Mouse (Mus musculus): ENCODE results near the gene Fgd5.
"Not testable (repeated sequence)": the region's sequence is repeated elsewhere in the genome, so short reads cannot be mapped to it uniquely, and the experiment has no call there.

The Fgd5 gene

DNA sequence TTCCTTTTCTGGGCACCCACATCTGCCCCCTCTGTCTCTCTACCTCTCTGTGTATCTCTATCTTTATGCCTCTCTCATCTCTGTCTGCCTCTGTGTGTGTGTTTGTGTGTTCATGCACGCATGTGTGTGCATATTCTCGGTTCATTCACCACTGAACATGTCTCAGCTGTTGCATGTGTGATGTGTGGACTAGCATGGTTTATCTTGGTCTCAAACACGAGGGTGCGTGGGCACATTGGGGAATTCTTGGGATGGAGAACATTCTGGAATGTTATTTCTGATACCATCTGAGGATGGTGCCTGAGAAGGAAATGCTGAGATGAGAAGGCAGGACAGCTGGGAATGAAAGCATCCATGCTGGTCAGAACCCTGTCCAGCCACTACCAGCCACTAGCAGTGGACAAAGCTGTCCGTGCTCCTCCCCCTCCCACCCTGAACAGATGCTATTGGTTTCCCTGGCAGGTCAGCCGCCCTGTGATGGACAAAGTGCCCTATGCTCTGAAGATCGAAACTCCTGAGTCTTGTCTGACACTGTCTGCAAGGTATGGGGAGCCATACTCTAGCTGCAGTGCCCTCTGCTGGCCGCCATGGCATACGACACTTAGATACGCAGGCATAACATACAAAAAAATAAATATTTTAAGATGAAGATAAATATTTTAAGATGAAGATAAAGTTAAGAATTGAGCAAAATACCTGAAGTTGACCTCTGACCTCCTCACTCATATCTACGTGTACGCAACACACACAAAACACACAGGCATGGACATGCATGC is 87.2 kb downstream of the Fgd5 start:
- peak; percentile 35 for DNase-seq (ENCODE audit: low read depth, low spot score)

DNA sequence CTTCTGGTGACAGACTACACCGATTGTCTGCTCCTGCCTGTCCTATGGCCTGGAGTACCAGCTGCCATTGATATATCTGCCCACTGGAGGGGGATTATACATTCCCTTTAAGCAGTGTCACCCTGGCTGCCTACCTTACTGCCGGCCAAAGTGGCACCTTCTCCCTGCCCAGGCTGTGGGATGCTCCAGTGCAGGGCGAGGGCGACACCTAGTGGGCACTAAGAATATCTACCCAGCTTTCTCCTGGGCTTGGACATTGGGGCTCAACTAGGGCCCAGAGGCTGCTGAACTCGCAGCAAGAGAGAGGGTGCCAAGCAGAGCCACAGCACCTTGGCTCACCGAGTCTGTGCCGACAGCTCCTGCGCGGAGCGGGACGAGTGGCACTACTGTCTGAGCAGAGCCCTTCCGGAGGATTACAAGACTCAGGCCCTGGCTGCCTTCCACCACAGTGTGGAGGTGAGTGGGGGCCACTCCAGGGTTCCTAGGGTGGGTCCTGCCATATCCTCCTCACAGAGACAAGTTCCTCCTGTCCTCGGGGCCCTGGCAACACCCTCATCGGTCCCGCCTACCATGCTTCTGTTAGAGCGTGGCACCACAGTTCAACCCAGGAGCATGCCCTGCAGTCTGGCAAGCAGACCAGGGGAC is 88.6 kb downstream of the Fgd5 start:
- DNase-seq (ENCODE audit: low read depth, low spot score): peak; percentile 85

DNA sequence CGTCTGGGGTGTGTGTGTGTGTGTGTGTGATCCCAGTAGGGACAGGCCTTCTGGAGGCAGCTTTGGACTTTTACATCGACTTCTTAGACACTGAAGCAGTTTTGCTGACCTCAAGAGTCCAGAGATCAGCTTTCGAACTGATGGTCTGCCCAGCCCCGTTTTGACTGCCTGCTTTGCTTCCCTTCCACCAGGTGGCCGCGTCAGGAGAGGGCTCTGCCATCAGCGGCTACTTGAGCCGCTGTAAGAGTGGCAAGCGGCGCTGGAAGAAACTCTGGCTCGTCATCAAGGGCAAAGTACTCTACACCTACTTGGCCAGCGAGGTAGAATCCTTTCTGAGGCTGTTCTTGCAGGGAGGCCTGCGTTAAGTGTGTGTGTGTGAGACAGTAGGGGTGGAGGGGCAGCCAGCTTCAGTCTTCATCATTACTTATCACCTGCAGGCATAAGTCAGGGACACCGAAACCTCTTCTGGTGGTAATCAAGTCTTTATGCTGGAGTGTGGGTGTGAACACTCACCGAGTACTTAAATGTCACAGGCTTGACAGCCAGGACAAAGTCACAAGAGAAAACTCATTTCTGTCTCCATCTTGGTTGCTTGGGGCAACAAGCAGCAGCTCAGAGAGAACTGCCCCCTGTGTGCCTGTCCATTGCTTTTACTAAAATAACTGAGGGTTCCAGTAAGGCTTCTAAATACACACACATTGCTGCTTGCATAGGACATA is 92.6 kb downstream of the Fgd5 start:
- peak; percentile 12 for DNase-seq (ENCODE audit: low read depth, low spot score)

DNA sequence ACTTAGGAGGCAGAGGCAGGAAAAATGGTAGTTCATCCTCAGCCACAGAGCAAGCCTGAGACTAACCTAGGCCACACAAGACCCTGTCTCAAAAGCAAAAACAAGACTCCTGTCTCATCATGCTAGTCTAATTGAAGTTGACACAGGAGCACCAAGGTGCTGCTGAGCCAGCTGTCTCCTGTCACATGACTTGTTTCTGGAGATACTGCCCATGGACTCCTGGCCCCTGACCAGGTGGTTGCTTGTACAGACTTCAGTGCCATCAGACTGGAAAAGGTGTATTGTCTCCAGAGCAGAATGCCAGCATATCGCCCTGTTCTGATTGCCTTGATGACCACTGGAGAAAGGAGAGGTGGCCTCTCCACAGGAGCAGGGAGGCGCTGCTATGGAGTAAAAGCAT is 102.1 kb downstream of the Fgd5 start:
- no peak for DNase-seq (ENCODE audit: low read depth, low spot score)

DNA sequence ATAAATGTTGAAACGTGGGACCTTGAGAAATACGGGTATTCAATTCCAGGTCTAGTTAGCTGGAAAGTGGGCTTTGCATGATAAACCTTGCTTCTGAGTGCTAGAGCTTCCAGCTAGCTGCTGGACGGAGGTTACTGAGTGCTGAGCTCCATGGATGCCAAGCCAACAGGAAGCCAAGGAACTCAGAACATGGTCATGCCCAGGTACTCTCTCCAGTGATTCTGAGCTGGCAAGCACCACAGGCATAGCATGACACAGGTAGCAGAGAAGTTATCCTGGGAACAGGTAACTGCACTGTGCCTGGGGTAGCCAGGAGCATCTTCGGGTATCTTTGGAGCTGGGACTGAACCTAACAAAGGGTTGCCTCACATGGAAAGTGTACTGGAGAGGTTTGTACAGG is 104.1 kb downstream of the Fgd5 start:
- DNase-seq (ENCODE audit: low read depth, low spot score): no peak

DNA sequence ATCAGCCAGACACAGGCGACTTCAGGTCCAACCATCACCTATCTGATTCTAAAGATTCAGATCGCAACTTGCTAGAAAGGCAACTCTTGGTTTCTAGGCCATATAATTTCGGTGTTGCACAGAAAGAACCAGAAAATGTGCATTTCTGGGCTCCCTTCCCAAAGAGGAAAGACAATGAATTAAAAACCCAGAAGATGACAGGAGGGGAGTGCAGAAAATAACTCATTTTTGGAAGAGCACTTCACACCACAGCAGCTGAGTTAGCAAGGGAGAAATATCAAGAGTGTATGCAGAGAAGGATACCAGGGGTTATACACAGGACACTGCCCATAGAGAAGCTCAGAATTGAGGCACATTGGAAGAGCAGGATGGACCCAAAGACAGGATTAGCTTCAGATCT is 106.3 kb downstream of the Fgd5 start:
- no peak for DNase-seq (ENCODE audit: low read depth, low spot score)

DNA sequence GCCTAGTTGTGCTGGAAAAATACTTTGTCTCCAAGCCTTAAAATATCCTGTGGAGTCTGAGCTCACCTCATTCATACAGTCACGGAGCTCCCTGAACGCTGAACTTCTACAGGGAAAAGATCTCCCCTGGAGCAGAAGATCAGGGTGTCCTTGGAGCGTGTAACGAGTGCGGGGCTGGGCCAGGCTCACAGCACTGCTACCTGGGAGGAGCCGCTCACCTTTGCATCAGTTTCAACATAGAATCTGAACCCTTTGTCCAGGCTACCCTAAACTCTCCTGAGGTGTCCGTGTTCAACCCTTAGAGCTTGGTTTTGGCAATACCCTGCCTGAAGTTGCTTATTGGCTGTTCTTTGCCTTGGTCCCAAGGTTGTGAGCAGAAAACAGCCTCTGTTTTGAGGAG is 110.5 kb downstream of the Fgd5 start:
- not testable (repeated sequence) for DNase-seq (ENCODE audit: low read depth, low spot score)

DNA sequence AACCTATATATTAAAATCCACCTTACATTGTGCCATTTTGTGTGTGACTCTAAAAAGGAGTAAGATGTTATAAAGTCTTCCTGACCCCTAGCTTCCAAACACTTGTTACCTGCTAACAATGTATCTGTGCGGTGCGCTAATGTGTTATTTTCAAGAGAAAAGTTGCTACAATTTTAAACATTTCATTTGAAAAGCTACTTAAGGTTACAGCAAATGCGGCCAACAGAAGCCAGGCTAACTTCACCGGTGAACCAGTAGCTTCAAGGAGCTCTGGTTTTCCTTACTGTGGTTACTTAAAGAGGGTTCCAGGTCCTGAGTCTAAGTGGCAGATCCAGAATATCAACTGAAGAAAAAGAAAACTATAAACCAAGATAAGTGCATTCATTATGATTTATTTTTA is 111.3 kb downstream of the Fgd5 start:
- DNase-seq (ENCODE audit: low read depth, low spot score): no peak

DNA sequence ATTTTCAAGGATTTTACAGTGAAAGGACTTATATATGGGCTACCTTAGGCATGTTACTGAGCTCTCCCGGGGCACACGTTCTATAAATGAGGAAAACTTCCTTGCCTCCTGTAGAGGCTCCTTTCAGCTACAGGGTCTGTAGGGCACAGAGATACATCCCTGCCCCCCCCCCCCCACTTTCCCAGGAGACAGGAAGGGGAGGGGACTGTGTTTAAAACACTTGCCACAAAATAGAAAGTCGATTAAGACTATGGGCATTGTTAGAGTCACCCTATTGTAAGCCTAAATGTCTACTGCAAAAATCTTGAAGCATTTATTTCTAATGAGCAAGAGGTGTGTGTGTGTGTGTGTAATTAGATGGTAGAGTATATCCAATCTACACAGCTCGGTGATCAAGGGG is 111.8 kb downstream of the Fgd5 start:
- peak; percentile 14 for DNase-seq (ENCODE audit: low read depth, low spot score)

DNA sequence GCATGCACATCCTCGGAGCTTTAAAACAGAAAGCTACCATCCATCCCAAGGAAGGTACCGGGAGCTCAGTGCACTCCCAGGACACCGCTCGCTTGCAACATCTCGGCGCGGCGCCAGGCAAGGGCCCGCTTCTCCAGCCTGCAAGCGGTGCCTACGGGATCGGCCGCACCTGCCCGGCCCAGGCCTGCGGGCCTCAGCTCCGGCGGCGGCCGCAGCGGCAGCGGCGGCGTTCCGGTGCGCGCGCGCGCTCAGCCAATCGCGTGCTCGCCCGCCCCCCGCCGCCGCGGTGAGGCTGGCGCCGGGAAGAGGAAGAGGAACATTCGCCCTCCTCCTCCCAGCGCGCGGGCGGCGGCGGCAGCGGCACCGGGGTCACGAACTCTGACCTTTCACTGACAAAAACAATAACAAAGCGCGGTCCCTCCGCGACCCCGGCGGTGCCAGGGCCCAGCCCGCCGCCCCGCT is 112.5 kb downstream of the Fgd5 start, which contains the start of gene Nr2c2:
TSS of gene Nr2c2 (plus strand) at position 261 of the 462 bp plus-strand sequence.
- DNase-seq (ENCODE audit: low read depth, low spot score): peak; percentile 72

DNA sequence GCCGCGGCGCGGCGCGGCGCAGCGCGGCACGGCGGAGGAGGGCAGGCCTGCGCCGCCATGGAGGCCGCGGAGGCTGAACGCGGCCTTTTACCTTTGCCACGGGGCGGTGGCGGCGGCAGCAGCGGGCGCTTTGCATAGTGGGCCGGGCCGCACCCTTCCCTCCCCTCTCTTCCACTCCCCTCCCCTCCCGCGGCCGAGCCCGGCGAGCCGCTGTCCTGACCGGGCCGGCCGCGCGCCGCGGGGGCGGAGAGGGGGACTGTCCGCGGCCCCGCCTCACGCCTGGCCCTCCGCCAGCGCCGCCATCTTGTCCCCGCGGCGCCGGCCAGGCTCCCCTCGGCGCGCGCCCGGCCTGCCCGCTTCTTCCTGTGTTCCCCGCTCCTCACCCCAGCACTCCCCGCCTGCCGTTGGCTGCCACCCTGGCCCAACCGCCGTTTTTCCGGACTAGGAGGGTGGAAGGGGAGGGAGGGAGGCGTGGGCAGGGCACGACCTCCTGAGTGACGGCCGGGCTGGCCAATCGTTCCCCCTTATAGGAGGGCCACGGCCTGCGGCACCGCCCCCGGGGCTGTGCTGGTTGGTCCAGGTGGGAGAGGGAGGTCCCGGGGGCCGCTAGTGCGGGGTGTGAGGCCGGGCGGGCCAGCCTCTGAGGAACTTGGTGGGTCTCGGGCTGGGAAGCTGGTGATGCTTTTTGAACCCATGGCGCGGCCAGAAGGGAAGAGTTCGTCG is 113.2 kb downstream of the Fgd5 start:
- peak; percentile 99 for DNase-seq (ENCODE audit: low read depth, low spot score)

DNA sequence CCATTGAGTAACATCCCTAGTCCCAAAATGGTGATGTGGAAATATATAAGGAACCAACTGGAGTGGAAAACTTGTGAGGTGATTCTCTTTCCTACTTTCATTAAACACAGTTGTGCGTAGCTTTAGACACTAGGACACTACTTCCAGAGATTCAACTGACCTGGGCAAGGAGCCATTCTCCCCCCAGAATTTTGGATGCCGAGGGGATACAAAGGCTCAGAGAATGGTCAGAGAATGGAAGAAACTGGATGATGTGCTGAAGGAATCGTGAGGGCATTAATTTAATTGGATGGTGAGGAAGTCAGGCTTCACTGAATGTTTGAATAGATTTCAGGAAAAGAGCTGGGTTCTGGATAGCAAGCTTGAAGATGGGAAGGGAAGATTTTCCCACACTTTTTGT is 114.1 kb downstream of the Fgd5 start:
- no peak for DNase-seq (ENCODE audit: low read depth, low spot score)

DNA sequence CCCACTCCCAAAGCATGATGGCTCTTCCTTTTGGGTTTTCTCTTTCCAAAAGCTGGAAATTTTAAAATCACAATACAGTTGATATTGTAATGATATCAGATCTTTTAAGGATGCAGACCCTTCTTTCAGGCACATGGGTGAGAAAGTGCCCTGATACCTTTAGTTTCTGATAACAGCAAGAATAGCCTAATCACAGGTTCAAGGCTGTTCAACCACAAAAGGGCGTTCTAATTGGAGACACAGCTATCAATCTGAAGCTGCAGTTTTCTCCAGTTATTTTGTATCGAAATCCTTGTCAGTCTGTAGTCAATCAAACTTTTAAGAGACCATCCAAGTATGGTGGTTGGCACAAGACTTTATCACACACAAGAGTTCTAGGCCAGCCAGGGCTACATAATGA is 115.2 kb downstream of the Fgd5 start:
- no peak for DNase-seq (ENCODE audit: low read depth, low spot score)

DNA sequence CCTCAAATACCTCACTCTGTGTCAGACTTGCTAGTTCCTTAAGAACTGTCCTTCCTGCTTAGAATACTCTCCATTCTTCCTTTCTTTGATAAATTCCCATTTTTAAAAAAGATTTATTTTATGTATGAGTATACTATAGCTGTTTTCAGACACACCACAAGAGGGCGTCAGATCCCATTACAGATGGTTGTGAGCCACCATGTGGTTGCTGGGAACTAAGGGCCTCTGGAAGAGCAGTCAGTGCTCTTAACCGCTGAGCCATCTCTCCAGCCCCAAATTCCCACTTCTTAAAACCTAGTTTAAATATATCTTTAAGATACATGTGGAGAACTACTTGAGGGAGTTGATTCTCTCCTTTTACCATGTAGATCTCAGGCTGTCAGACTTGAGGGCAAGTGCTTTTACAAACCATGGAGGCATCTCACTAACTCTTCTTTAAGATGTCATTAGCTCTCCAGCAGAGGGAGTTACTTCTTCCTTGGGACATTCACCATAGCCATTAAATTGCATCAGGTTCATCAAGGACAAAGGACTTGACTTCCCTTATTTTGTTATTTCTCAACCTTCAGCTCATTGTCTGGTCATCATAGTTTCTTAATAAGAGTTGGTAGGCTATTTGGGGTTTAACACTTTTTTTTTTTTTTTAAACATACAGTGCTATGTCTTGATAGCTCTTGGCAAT is 122.1 kb downstream of the Fgd5 start:
- DNase-seq (ENCODE audit: low read depth, low spot score): peak; percentile 53

DNA sequence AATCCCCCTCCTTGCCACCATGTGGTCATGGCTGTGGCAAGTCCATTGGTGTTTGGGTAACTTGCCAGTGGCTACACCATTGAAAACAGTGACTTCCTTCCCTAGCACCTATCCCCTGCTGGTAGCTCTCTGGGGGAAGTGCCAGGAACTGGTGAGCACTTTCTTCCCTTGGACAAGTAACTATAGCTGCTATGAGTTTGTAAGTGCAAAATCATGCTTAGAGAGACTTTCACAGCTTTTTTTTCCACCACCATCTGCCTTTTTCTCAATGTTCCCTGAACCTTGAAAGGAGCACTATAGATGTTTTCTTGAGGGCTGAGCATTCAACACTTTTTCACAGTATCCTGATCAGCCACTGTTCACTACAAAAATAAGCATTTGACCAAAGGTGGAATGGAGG is 145.9 kb downstream of the Fgd5 start:
- no peak for DNase-seq (ENCODE audit: low read depth, low spot score)

Measured in ES-CJ7 (cell line).